Mouse (Mus musculus) lung, postnatal 10 days (tissue): ENCODE measurements around the gene Ccl21a.
"Not testable (repeated sequence)": the region's sequence is repeated elsewhere in the genome, so short reads cannot be mapped to it uniquely, and the experiment has no call there.

ENCODE experiments used
- DNase-seq: peaks from one replicate; pipeline ENCODE4 v3.0.0; 2021

Gene Ccl21a

DNA sequence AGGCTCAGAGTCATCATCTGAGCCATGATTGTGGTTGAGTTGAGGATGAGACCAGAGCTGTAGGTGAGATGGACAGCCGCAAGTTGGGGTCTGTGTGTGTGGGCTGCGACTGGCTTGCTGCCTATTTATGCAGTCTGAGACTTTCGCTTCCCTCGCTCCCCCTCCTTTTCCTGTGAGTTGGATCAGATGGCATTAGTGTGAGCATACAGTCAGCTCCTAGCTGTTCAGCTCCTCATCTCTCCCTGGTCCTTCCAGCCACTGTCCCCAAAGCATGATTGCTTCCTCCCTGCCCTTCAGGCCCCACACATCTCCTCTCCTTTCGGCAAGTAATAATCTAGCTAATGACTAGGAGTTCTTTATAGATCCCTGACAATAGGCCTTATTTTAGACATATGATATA lies at the start of gene Ccl21a:
Gene Ccl21a, minus strand, starts transcription at position 101 of the 400 bp plus-strand sequence.
- not testable (repeated sequence) for DNase-seq

DNA sequence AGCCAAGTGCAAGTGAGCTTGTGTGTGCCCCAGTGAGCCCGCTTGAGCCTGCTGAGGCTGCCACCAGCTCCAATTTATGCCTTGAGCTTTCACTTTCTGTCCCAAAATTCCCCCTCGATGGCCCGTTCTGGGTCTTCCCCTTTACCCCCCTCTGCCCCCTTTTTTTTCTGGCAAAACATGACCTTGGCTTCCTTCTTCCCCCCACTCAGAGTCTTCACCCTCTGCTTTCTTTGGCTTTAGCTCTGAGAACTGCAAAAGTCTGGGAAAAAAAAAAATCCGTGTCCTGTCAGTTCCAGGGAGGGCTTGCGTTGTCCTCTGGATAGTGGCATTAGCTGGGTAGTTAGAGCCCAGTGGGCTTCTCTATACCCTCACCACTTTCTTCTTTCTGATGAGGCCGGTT lies 17.3 kb downstream of the Ccl21a start, which contains the start of gene Ccl19:
Gene Ccl19, minus strand, starts transcription at position 101 of the 400 bp plus-strand sequence.
- DNase-seq: not testable (repeated sequence)

DNA sequence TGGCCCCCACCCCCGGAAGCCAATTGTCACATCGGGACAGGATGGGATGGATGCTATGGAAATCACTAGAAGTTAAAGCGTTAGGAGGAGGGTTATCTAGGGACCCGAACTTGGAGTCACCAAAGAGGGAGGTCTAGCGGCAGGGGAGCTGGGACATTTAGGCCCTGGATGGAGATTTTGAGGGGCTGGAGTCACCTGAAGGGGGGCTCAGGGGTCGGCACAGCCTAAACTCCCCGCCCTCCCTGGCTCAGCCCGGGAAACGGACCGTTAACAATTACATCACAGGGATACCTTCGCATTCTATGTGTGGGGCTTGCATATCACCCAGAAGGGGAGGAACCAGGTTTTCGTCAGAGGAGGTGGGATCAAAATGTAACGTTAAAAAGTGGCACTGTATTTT lies 38.5 kb downstream of the Ccl21a start, which contains the start of gene 4930578G10Rik:
Gene 4930578G10Rik, plus strand, starts transcription at position 301 of the 400 bp plus-strand sequence.
- not testable (repeated sequence) for DNase-seq
